Mouse (Mus musculus) hindbrain, embryonic 11.5 days (tissue): ENCODE measurements at regions not wholly inside any gene's neighbourhood (a gene's known extent, or its start where the extent isn't known, plus 50 kb on each side); places are given as distances from the start of the nearest gene placed in this dataset.

Source experiments
- ATAC-seq: fragments of 200-750 bp; cut with Nextera tagmentation; 2 replicates; pipeline ENCODE4 v1.8.0; 2017; ENCODE audit warnings: mild to moderate bottlenecking, moderate TSS enrichment, moderate library complexity; ENCODE audit not compliant: low FRiP score
- DNase-seq: peaks from one replicate; pipeline ENCODE4 v3.0.0-alpha.2; 2015; ENCODE audit warnings: low spot score
- H3K27ac ChIP-seq: fragments of 300-500 bp; sonication (generic); 2 replicates; pipeline ENCODE4 v1.5.1; 2014; ENCODE audit warnings: mild to moderate bottlenecking, low read depth, low read length
- H3K27me3 ChIP-seq: fragments of 300-500 bp; sonication (generic); 2 replicates; pipeline ENCODE4 v1.6.1; 2014; ENCODE audit warnings: mild to moderate bottlenecking, low read length, moderate library complexity, mixed read lengths; ENCODE audit not compliant: control insufficient read depth, insufficient read depth
- H3K36me3 ChIP-seq: fragments of 300-500 bp; sonication (generic); 2 replicates; pipeline ENCODE4 v1.6.1; 2014; ENCODE audit warnings: mild to moderate bottlenecking, low read length, moderate library complexity, mixed read lengths; ENCODE audit not compliant: control insufficient read depth, insufficient read depth
- H3K4me1 ChIP-seq: fragments of 300-500 bp; sonication (generic); replicated peaks from 2 replicates; pipeline ENCODE4 v1.6.1; 2014; ENCODE audit warnings: low read length, mixed read lengths; ENCODE audit not compliant: control insufficient read depth, insufficient read depth
- H3K4me2 ChIP-seq: fragments of 300-500 bp; sonication (generic); replicated peaks from 2 replicates; pipeline ENCODE4 v1.6.1; 2014; ENCODE audit warnings: mild to moderate bottlenecking, low read depth, low read length
- H3K4me3 ChIP-seq: fragments of 300-500 bp; sonication (generic); 2 replicates; pipeline ENCODE4 v1.5.1; 2014; ENCODE audit warnings: low read depth, low read length
- H3K9ac ChIP-seq: fragments of 300-500 bp; sonication (generic); 2 replicates; pipeline ENCODE4 v1.6.1; 2014; ENCODE audit warnings: low read depth, low read length
- H3K9me3 ChIP-seq: fragments of 300-500 bp; sonication (generic); 2 replicates; pipeline ENCODE4 v1.6.1; 2016; ENCODE audit warnings: low read length; ENCODE audit not compliant: control insufficient read depth
- WGBS: fragments of 180-500 bp; shearing (Covaris S2); extraction: QIAGEN DNeasy Blood & Tissue Kit; methylation state at CpG from one replicate; pipeline ENCODE4 v1.1.7; 2014; 5-methylcytosine and 5-hydroxymethylcytosine counted together

GRCm38 (mm10) chr1:43247609-43248008 is 50.8 kb upstream of the Fhl2 start:
- WGBS, result 100% methylated on average over 1 of the region's 1 CpGs
- H3K4me1 ChIP-seq, result no peaks in the 10 kb centered on the region
- no peaks in the 10 kb centered on the region for H3K27me3 ChIP-seq
- H3K36me3 ChIP-seq, result no peaks in the 10 kb centered on the region
- no peak overlapping the region for H3K4me3 ChIP-seq
- H3K9me3 ChIP-seq, result no peaks in the 10 kb centered on the region
- no peak overlapping the region for H3K27ac ChIP-seq
- no peak overlapping the region for H3K9ac ChIP-seq
- H3K4me2 ChIP-seq, result no peak overlapping the region
- ATAC-seq (no peak), DNase-seq (no peak)

GRCm38 (mm10) chr1:43250281-43250680 is 53.5 kb upstream of the Fhl2 start:
- H3K4me1 ChIP-seq, result no peaks in the 10 kb centered on the region
- H3K27me3 ChIP-seq, result no peaks in the 10 kb centered on the region
- no peak overlapping the region for H3K4me2 ChIP-seq
- no peak for ATAC-seq
- H3K4me3 ChIP-seq, result no peak overlapping the region
- H3K27ac ChIP-seq, result no peak overlapping the region
- H3K9me3 ChIP-seq, result no peaks in the 10 kb centered on the region
- WGBS, result 72% methylated on average over 6 of the region's 6 CpGs
- no peak for DNase-seq
- H3K36me3 ChIP-seq, result no peaks in the 10 kb centered on the region
- no peak overlapping the region for H3K9ac ChIP-seq

GRCm38 (mm10) chr1:43251356-43251755 is 54.6 kb upstream of the Fhl2 start:
- WGBS, result 74% methylated on average over 7 of the region's 7 CpGs
- H3K27me3 ChIP-seq, result no peaks in the 10 kb centered on the region
- H3K4me2 ChIP-seq, result no peak overlapping the region
- no peaks in the 10 kb centered on the region for H3K9me3 ChIP-seq
- H3K4me1 ChIP-seq, result no peaks in the 10 kb centered on the region
- H3K4me3 ChIP-seq, result no peak overlapping the region
- no peak overlapping the region for H3K27ac ChIP-seq
- no peak for ATAC-seq
- no peak for DNase-seq
- no peak overlapping the region for H3K9ac ChIP-seq
- H3K36me3 ChIP-seq, result no peaks in the 10 kb centered on the region

GRCm38 (mm10) chr1:43254129-43254528 is 57.3 kb upstream of the Fhl2 start:
- H3K9ac ChIP-seq, result no peak overlapping the region
- H3K4me3 ChIP-seq, result no peak overlapping the region
- ATAC-seq, result no peak
- no peaks in the 10 kb centered on the region for H3K36me3 ChIP-seq
- H3K4me2 ChIP-seq, result no peak overlapping the region
- DNase-seq, result no peak
- H3K4me1 ChIP-seq, result no peaks in the 10 kb centered on the region
- H3K27ac ChIP-seq, result no peak overlapping the region
- H3K9me3 ChIP-seq, result no peaks in the 10 kb centered on the region
- 88% methylated on average over 1 of the region's 1 CpGs for WGBS
- no peaks in the 10 kb centered on the region for H3K27me3 ChIP-seq

- H3K4me1 ChIP-seq, result no peaks in the 10 kb centered on the region
- H3K4me3 ChIP-seq, result no peak overlapping the region
- H3K9ac ChIP-seq, result no peak overlapping the region
- H3K27me3 ChIP-seq, result no peaks in the 10 kb centered on the region
- H3K4me2 ChIP-seq, result no peak overlapping the region
- ATAC-seq, result no peak
- no peaks in the 10 kb centered on the region for H3K9me3 ChIP-seq
- H3K27ac ChIP-seq, result no peak overlapping the region
- DNase-seq, result no peak
- no peaks in the 10 kb centered on the region for H3K36me3 ChIP-seq
Measured at GRCm38 (mm10) chr1:43256078-43256477, 59.3 kb upstream of the Fhl2 start.

GRCm38 (mm10) chr1:43257909-43258308 is 61.1 kb upstream of the Fhl2 start:
- no peaks in the 10 kb centered on the region for H3K27me3 ChIP-seq
- ATAC-seq (no peak), DNase-seq (no peak)
- no peak overlapping the region for H3K4me2 ChIP-seq
- H3K27ac ChIP-seq, result no peak overlapping the region
- WGBS, result 88% methylated on average over 6 of the region's 6 CpGs
- no peak overlapping the region for H3K9ac ChIP-seq
- H3K4me3 ChIP-seq, result no peak overlapping the region
- no peaks in the 10 kb centered on the region for H3K9me3 ChIP-seq
- no peaks in the 10 kb centered on the region for H3K36me3 ChIP-seq
- H3K4me1 ChIP-seq, result no peaks in the 10 kb centered on the region

GRCm38 (mm10) chr1:43259841-43260240 is 63.1 kb upstream of the Fhl2 start:
- WGBS, result 70% methylated on average over 1 of the region's 1 CpGs
- H3K9ac ChIP-seq, result no peak overlapping the region
- H3K27me3 ChIP-seq, result no peaks in the 10 kb centered on the region
- no peak overlapping the region for H3K4me3 ChIP-seq
- no peaks in the 10 kb centered on the region for H3K36me3 ChIP-seq
- no peaks in the 10 kb centered on the region for H3K9me3 ChIP-seq
- H3K4me2 ChIP-seq, result no peak overlapping the region
- DNase-seq, result no peak
- H3K4me1 ChIP-seq, result no peaks in the 10 kb centered on the region
- ATAC-seq, result no peak
- H3K27ac ChIP-seq, result no peak overlapping the region

GRCm38 (mm10) chr1:43260491-43260890 is 63.7 kb upstream of the Fhl2 start:
- Histone ChIP-seq H3K27me3 (no peaks in the 10 kb centered on the region), H3K4me3 (no peak overlapping the region), H3K27ac (no peak overlapping the region), H3K9ac (no peak overlapping the region), H3K4me2 (no peak overlapping the region), H3K4me1 (no peaks in the 10 kb centered on the region), H3K9me3 (no peaks in the 10 kb centered on the region), H3K36me3 (no peaks in the 10 kb centered on the region)
- WGBS, result 93% methylated on average over 4 of the region's 4 CpGs
- DNase-seq (no peak), ATAC-seq (no peak)

GRCm38 (mm10) chr1:43264407-43264889 is 67.7 kb upstream of the Fhl2 start:
- no peak overlapping the region for H3K4me2 ChIP-seq

More at GRCm38 (mm10) chr1:43264407-43264889, 67.7 kb upstream of the Fhl2 start:
- DNase-seq, result peak; percentile 82
- H3K4me3 ChIP-seq, result no peak overlapping the region
- no peaks in the 10 kb centered on the region for H3K9me3 ChIP-seq
- WGBS, result 27% methylated on average over 5 of the region's 5 CpGs
- no peaks in the 10 kb centered on the region for H3K36me3 ChIP-seq
- H3K9ac ChIP-seq, result no peak overlapping the region
- H3K4me1 ChIP-seq, result no peaks in the 10 kb centered on the region
- H3K27ac ChIP-seq, result no peak overlapping the region
- no peaks in the 10 kb centered on the region for H3K27me3 ChIP-seq
- ATAC-seq, result peak; percentile 22; the same call in 1 of the 2 replicates
